Mouse (Mus musculus) left cerebral cortex, adult 9 months (tissue): ENCODE measurements around the gene Slc8b1.

Experiments used
- DNase-seq, 2 experiments: peaks; one replicate each; pipeline ENCODE4 v3.0.0; 2022; ENCODE audit warnings: low spot score in 2 of 2

Gene Slc8b1

GRCm38 (mm10) chr5:120510982-120511642, at the start of gene Slc8b1:
TSS of gene Slc8b1 (plus strand) at chr5:120511168.
- DNase-seq = peak; percentile 46 to 88

- no peak for DNase-seq
Observed at GRCm38 (mm10) chr5:120461902-120462301, 49.1 kb upstream of the Slc8b1 start.

GRCm38 (mm10) chr5:120464321-120464720, 46.6 kb upstream of the Slc8b1 start:
- no peak for DNase-seq

GRCm38 (mm10) chr5:120465062-120465461, 45.9 kb upstream of the Slc8b1 start:
- no peak for DNase-seq

- DNase-seq = no peak
Observed at GRCm38 (mm10) chr5:120465860-120466259, 45.1 kb upstream of the Slc8b1 start.

GRCm38 (mm10) chr5:120467026-120467425, 43.9 kb upstream of the Slc8b1 start:
- DNase-seq = no peak

- no peak for DNase-seq
Observed at GRCm38 (mm10) chr5:120468336-120468735, 42.6 kb upstream of the Slc8b1 start.

GRCm38 (mm10) chr5:120468830-120469229, 42.1 kb upstream of the Slc8b1 start:
- DNase-seq = no peak

GRCm38 (mm10) chr5:120471538-120471937, 39.4 kb upstream of the Slc8b1 start:
- DNase-seq = no peak

- no peak for DNase-seq
Observed at GRCm38 (mm10) chr5:120472770-120473169, 38.2 kb upstream of the Slc8b1 start, which contains the start of gene Sdsl. TSS of gene Sdsl (minus strand) at chr5:120472810.

GRCm38 (mm10) chr5:120473361-120473760, 37.6 kb upstream of the Slc8b1 start:
- no peak for DNase-seq

GRCm38 (mm10) chr5:120475861-120476260, 35.1 kb upstream of the Slc8b1 start:
- no peak for DNase-seq

- no peak for DNase-seq
Observed at GRCm38 (mm10) chr5:120476296-120476695, 34.7 kb upstream of the Slc8b1 start, which contains the start of gene Sds. TSS of gene Sds (plus strand) at chr5:120476526.

GRCm38 (mm10) chr5:120477993-120478392, 33.0 kb upstream of the Slc8b1 start:
- no peak for DNase-seq

GRCm38 (mm10) chr5:120479538-120479937, 31.4 kb upstream of the Slc8b1 start:
- no peak for DNase-seq

- DNase-seq = no peak
Observed at GRCm38 (mm10) chr5:120481205-120481604, 29.8 kb upstream of the Slc8b1 start.

GRCm38 (mm10) chr5:120483399-120483798, 27.6 kb upstream of the Slc8b1 start:
- DNase-seq = no peak

- DNase-seq = no peak
Observed at GRCm38 (mm10) chr5:120487844-120488243, 23.1 kb upstream of the Slc8b1 start.

GRCm38 (mm10) chr5:120490679-120491192, 20.2 kb upstream of the Slc8b1 start:
- no peak for DNase-seq

GRCm38 (mm10) chr5:120492437-120492836, 18.5 kb upstream of the Slc8b1 start:
- DNase-seq = no peak

- DNase-seq = no peak
Observed at GRCm38 (mm10) chr5:120493440-120493839, 17.5 kb upstream of the Slc8b1 start.

GRCm38 (mm10) chr5:120493873-120494395, 17.0 kb upstream of the Slc8b1 start:
- no peak for DNase-seq

- no peak for DNase-seq
Observed at GRCm38 (mm10) chr5:120495064-120495702, 15.8 kb upstream of the Slc8b1 start.
